Mouse (Mus musculus): ENCODE measurements at regions not wholly inside any gene's neighbourhood (a gene's known extent, or its start where the extent isn't known, plus 50 kb on each side); places are given as distances from the start of the nearest gene placed in this dataset.

DNA sequence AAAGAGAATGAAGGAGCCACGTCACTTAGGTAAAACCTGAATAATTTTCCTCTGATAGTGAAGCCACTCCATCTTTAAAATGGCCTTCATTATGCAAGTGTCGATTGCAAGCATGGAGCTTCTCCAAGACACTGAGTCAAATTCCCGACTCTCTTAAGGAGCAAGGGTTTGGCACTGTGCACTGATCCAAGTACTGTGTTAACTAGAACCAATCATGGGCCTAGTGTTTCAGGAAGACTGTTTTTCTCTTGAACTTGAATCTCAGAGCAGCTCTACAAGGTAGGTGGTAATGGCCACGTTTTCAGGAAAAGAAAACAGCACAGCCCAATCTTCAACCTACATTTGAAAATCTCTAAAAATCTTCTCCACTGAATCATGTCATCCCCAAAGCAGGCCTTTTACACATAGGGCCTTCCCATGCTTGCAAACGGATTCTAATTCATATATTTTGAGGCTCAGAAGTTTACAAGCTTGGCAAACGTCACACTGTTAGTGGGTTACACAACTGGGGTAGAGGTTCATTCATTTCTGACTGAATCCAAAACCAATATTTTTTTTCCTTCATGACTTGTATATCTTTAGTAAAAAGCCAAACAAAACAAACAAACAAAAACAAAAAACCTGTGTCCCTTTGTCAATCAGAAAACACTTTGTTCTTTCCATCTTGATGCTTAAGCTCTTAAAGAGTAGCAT lies 342.2 kb upstream of the Zfp462 start:
- no peak for DNase-seq (ENCODE audit: low read depth, low spot score)

DNA sequence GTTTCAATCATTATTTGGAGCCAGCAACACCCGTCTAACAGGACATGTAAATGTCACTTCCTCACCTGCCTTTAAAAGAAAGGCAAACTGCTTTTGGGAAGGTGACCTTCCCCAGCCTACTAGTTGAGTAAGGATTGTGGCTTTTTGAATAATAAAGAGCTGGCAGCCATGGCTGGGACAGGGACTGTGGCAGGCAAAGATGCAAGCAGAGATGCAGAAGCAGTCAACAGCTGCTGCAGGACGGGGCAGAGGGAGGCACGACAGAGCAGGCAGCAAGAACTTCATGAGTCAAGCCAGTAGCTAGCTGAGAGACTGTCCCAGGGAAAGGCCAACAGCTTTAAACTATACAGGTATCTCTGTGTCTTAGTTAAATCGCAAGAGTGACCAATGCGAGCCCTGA lies 334.7 kb upstream of the Zfp462 start:
- peak; percentile 82 for DNase-seq (ENCODE audit: low read depth, low spot score)

DNA sequence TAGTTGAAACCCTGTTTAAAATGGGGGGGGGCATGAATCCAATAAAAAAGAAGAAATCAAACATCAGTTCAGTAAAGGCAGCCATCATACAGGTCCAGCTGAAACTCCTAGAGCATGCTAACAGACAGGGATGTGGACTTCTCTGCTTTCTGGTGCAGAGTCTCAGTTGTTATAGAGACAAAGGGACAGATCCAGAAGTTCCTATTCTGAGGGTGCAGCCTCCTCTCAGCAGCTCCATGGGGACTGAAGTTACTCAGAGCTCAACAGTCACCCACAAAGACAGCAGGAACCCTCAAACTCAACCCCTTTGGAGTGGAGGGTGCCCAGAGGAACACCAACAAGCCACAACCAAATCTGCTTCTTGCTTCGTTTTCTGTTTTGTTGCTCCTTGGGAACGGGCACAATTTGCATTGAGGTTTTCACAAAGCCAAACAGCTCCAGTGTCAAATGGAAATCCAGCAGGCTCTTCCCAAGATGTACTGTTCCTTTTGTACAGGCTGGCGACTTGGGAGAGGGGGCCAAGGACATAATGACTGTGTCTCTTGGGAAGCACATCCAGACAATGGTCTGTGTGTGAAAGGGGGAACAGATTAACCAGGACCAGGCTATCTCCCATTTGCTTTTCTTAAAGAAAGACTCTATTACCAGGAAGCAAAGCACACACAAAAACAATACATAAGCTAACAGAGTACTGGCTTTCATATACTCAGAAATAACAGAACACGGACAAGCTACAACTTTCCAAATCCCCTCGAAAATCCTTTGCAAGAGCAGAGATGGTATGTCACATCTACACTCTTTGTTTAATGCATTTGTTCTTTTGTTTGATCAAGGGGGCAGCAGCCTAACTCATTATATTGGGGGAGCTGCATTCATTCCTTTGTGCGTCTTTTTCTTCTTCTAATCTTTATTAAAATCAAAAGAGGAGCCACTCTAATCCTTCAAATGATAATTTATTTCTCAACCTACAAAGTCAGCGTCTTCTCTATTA lies 332.6 kb upstream of the Zfp462 start:
- DNase-seq (ENCODE audit: low read depth, low spot score) = peak; percentile 19

DNA sequence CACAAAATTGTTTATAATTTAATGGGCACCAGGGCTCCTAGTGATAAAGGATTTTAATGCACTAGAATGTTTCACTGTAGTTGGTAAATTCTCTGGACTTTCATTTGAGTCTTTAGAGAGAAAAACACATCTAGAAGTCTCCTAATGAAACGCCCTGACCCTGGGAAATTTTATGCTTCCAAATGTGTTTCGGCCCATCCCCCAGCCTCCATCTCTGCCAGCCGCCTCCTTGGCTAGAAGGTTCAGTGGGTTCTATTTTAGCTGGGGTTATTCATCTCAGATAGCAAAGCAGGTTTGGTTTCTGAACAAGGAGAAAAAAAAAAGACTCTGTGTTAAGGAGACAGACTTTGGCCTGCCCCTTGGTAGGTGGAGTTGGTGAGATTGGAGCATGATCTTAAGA lies 331.8 kb upstream of the Zfp462 start:
- no peak for DNase-seq (ENCODE audit: low read depth, low spot score)

DNA sequence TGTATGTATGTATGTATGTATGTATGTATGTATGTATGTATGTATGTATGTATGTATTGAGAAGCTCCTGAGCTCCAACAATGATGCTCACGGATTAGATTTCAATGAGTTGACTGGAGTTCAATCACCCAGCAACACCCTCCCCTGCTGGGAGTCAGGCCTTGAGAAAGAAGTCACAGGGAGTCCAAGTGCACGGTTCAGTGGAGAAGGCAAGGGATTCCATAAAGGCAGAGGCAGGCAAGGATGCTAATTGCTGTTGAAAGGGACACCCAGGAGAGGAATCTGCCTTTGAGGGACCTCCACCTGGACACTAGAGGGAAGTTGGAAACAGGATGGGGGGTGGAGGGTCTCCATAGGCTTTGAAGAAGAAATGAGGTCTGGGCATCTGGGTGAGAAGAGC lies 331.2 kb upstream of the Zfp462 start:
- no peak for DNase-seq (ENCODE audit: low read depth, low spot score)

DNA sequence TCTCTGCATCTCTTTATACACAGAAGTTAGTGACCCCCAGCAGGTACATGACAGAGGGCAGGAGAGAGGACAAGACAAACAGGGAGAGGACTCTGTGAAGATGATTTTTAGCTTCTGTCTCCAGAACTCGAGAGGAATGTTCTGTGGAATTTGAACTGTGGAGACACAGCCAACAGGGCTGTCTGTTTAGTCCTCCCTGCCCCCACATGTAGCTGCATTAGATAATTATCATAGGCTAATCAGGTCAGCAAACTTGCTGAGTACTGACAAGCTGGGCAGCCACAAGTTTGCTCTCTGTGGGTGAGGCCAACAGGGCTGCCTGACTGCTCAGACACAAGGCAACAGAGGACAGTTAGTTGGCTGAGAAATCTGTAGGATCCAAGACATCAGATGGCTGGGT lies 329.0 kb upstream of the Zfp462 start:
- DNase-seq (ENCODE audit: low read depth, low spot score) = no peak

DNA sequence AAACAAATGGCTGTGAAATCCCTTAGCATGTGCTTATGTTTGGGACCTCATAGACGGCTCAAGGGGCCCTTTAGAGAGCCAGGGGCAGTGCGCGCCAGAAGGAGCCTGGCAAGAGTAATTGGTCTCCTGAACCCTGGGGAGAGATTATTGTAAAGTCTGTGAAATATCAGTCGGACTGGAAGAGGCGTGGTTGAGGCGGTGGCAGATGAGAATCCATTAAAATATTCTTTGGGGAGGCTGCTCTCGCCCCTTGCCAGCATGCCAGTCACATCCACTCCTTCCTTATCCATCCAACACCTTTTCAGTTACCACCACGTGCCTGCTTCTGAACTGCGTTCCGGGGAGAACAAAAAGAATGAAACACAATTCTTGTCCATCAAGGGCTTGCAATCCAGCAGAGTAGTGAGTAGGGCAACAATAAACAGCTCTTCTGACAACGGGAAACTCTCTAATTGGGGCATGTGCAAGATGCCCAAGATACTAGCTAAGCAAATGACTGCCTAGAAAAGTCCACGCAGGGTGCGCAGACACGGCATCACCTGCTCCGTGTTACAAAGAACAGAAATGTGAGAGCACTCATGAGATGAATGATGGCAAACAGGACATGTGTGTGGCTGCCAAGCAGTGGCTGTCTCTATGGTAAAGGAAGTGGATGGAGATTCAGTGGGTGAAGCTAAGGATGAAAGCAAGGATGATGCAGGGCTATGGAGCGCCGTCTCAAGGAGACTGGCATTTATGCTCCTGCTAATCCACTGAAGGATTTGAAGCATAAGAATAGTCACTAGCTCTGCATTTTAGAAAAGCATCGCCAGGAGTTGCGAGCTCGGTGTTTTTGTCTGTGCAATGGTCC lies 320.6 kb upstream of the Zfp462 start:
- DNase-seq (ENCODE audit: low read depth, low spot score) = no peak

DNA sequence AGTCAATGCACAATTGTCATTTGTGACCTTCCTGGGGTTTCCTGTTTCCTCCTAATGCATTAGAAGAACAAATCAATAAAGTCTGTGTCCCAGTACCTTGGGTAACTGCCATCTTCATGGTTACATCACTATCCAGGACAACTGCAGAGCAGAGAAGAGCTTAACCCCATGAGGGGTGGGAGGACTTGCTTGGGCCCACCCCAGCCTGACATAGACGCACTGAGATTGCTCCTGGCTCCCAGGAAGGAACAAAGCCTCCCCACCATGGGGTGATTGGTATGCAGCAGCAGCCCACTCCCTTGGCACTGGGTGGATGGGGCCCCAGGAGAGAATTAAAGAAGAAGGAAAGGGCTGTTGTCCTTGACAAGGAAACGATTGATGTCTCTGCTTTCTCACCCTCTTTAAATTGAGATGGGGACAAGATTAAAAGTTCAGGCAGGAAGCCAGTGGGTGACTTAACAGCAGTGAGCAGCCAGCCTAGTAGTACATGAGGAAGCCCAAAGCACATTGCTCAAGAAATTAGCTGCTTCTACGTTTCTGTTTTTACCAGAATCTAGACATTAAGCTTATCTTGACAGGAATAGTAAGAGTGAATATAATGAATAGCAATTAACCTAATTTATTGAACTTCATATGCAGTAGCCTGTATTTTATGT lies 307.7 kb upstream of the Zfp462 start:
- DNase-seq (ENCODE audit: low read depth, low spot score) = peak; percentile 23

DNA sequence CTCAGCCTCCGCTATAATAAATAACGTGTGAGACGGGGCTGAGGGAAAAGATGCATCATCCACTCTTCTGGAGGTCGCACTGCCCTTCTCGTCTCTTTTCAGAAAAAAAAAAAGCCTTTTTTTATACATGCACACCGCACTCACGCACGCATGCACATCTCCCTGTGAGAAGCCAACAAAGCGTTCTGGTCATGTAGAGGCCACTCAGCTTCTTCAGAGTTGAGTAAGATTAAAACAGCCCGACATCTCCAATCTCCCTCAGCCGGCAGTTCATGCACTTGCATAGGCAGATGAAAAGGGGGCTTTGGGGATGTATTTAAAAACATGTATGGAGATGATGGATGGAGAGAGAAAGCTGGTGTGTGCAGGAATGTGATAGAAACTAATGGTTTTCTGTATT lies 298.8 kb upstream of the Zfp462 start:
- DNase-seq (ENCODE audit: low read depth, low spot score) = no peak

DNA sequence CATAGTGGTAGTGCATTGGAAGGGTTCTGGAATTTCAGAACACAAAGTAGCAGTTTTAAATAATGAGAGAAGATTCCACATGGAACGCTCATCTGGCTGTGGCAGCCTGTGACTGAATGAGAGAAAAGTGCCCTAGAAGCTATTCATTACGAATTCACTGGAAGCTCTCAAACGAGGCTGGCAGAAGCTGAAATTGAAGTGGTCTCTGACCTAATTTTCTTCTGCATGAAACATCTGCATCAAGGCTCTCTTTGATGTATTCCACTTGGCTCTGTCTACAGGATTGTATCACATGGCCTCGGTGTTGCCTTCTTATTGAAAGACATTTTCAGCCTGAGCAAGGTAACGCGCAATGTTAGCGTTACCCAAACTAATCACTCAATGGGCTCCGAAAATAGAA lies 298.4 kb upstream of the Zfp462 start:
- DNase-seq (ENCODE audit: low read depth, low spot score) = no peak

DNA sequence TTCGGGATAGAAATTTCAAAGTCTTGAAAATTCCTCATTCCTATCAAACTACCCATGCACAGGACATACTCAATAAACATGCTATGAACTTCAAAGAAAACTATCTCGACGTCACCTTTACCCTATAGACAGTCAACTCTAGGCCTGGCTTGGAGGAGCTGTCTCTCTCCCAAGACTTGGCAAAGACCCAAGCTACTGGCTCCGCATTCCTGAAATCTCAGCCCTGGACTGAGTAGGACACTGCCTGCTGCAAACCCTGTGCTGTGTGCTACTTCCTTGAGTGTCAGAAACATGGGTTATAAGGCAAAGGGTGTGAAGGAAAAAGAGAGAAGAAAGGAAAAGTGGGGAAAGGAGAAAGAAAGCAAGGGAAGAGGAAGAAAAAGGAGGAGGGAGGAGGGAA lies 296.6 kb upstream of the Zfp462 start:
- no peak for DNase-seq (ENCODE audit: low read depth, low spot score)

DNA sequence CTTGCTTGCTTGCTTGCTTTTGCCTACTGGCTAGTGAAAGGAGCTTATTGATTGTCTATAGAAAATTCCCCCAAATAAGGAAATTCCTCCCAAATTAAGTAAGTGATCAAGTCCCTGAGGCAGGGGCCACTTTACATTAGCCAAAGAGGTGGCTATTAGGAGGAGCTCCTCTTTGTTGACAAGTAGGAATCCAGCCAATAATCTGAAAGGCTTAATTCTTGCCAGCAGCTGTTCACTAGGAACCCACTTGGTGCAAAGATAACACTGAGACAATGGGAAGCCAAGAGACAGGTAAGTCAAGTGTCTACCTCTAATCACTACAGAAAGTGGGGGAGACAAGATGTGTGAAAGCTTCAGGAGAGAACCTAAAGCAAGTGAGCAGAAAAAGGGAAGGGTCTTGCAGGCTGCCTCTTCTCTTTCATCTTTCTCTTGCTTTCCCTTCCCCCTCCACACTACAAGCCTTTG lies 293.2 kb upstream of the Zfp462 start:
- no peak for DNase-seq (ENCODE audit: low read depth, low spot score)

DNA sequence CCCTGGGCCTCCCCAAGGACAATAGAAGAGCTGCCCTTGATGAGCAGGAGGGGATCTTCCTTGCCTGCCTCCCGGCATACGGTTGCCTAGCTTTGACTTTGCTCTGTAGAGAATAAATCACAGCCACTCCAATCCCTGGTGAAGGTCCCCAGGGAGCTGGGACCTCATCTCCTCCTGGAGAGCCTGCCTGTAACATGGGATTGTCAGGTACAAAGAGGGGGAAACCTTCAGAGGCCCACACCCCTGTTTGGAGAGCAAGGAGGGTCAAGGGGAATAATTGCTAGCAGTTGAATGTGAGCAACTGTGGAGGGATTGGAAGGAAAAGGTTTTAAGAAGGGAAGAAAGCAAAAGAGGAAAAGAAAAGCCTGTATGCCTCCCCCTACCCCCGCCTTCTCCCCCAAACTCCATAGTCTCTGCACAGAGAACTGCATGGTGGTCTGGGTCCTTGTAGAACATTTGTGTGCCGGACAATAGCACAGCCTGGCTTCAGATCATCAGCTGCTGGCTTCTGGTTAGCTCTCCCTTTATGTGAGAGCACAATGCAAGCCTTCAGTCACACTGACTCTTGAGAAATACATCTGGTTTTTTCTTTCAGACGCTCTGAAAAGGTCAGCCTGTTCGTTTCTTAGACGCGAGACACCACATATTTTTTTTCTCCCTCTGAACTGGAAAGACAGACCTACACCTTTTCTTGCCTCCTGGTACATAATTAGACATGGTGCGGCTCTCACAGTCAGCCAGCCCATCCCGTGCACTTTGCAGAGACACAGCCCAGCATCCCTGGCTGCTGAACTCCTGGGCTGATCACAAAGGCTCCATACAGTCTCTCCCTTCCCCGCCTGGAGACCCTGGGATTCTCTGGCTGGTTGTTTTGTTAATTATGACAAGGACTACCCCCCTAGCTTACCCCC lies 292.5 kb upstream of the Zfp462 start:
- no peak for DNase-seq (ENCODE audit: low read depth, low spot score)

DNA sequence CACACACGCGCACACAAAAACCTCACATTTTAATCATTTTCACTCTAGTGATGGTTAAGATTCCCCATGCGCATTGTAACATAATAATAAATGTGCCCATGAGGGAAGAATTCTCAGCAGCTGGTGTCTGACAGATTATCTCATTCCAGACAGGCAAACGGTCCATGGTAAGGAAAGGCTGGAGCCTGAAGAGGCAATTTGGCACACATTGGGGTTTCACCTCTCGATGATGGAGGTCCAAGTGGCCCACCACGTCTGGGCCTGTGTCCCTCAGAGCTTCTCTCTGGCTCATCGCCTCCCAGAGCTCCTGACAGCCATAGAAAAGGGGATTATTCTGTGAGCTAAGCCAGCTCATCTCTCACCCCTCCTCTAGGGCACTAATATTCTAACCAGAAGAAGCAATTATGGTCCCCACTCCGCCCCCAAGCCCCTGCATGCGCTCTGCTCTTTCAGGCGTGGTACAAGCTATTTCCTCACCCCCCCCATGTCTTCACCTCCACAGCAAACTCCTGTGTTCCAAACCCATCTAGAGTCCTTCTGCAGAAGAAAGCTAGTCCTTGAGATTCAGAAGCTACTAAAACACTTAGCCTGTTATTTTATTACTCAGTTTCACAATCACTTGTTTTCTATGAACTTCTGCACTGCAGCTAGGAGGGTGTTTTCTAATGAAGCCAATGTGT lies 291.6 kb upstream of the Zfp462 start:
- DNase-seq (ENCODE audit: low read depth, low spot score) = no peak

Measured in ZHBTc4 (cell line).